Mouse (Mus musculus) spleen, postnatal 10 days (tissue): ENCODE data around the gene Ninj2.
A peak's percentile ranks its signal among the peaks of the same experiment; 100 is the strongest.
"Not testable (repeated sequence)": the region's sequence is repeated elsewhere in the genome, so short reads cannot be mapped to it uniquely, and the experiment has no call there.

Experiments
- DNase-seq, 2 experiments: peaks; one replicate each; pipeline ENCODE4 v3.0.0; 2021 to 2022; ENCODE audit warnings: low spot score in 2 of 2

Ninj2 gene

GRCm38 (mm10) chr6:120093100-120093499, at the start of gene Ninj2:
TSS of gene Ninj2 (plus strand) at chr6:120093350.
- no peak for DNase-seq

DNA sequence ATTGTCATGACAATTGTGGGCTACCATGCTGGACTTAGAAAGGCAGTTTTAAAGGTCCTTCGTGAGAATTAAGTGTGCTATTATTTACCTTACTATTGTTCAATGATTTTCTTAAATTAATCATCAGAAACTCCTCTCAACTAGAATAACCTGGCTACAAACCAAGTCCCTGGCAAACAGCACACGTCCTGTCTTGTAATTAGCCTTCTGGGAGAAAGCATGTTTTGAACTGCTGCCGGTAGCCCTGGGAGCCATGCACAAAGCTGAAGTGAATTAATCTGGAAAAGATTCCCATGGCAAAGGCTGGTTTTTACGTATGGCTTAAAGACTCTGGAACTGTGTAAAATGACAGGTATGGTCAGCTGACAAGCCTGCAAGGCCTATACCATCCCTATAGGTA, 47.7 kb upstream of the Ninj2 start:
- DNase-seq: no peak

GRCm38 (mm10) chr6:120047705-120048292, 45.4 kb upstream of the Ninj2 start:
- DNase-seq: no peak

DNA sequence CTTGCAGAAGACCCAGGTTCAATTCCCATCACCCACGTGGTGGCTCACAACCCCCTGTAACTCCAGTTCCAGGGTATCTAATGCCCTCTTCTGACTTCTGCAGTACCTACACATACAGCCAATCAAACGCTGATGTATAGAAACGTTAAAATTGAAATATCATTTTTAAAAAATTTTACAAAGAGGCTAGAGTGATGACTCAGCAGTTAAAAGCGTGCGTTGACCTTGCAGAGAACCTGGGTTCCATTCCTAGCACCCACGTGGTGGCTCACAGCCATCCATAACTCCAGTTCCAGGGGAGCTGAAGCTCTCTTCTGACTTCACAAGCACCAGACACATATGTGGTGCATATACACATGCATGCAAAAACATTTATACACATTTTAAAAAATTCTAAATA, 38.7 kb upstream of the Ninj2 start:
- DNase-seq: no peak

DNA sequence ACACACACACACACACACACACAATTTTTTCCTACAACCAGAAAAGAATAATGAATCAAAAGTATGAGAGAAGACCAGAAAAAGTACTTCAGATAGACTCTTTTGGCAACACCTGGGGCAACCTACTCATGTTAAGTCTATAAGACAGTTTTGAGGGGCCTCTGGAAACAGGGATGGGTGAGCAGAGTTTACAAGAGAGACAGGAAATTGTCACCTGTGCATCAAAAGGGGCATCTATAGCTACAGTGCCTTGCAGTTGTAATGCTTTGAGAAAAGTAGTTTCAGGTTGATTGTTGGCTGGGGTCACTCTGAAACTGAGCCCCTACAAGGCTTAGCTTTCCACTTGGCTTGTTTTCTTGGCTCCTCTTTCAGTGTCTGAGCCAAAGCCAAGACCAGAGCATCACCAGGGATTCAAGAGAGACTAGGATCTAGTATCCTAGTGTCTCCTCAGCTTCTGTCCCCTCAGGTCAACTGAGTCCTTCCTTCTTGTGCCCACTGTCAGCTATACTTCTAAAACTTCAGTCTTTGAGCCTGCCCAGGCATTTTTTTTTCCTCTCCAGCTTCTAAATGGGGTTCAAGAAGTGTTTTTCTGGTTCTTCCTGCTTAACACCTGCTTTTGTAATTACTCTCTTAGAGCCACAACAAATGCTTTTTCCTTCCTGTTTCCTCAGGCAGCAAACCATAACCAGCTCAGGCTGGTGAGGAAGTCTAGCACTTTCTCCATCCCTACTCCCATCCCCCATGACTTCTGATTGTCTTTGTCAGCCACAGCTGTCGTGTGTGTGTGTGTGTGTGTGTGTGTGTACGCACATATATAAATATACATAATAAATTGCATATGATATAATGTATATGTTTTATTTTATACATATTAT, 37.2 kb upstream of the Ninj2 start:
- no peak for DNase-seq

- DNase-seq: no peak
Measured at GRCm38 (mm10) chr6:120062934-120063333, 30.2 kb upstream of the Ninj2 start.

GRCm38 (mm10) chr6:120064627-120065026, 28.5 kb upstream of the Ninj2 start:
- no peak for DNase-seq

DNA sequence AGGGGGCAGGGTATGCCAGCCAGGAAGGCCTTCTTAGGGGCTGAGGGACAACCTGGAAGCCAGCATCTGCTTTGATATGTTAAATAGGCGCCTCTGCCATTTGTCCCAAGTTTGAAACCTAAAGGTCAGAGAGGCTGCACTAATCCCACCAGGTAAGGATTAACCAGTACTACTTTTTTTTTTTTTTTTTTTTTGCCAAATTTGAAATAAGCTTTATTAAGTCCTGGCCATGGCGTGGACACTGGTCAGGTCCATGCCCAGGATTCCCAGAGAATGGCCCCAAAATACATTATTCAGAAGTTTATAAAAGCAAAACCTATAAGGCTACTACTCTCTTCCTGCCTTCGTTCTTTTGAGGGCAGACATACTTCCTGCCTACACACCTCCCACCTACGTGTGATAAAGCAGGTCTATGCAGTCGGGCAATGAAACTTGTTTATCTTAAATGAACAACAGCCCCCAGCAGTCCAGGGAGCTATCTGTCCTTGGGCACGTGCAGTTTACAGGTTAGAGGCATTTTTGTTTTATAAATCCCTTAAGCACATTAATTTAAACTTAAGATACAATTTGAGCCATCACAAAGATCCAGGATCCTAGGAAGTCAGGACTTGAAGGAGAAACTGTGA, 27.5 kb upstream of the Ninj2 start:
- DNase-seq: no peak

- DNase-seq: no peak
Measured at GRCm38 (mm10) chr6:120069546-120069945, 23.6 kb upstream of the Ninj2 start.

DNA sequence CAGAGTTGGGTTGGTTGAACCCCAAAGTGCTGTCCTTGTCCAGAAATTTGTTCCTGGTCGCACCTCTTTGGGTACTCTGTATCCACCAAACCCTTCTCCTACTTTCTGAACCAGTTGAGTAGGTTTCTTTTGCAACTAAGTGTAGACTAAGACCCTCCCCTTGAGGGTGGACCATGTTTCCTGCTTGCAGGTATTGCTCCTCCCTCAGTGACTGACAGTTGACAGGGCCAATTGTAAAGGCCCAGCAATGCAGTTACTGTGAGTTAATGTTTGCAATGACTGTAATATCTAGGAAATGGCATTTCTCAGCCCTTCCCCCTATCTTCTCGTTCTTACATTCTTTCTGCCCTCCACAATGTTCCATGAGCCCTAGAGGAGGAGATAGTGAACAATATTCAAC, 20.5 kb upstream of the Ninj2 start:
- DNase-seq: no peak

DNA sequence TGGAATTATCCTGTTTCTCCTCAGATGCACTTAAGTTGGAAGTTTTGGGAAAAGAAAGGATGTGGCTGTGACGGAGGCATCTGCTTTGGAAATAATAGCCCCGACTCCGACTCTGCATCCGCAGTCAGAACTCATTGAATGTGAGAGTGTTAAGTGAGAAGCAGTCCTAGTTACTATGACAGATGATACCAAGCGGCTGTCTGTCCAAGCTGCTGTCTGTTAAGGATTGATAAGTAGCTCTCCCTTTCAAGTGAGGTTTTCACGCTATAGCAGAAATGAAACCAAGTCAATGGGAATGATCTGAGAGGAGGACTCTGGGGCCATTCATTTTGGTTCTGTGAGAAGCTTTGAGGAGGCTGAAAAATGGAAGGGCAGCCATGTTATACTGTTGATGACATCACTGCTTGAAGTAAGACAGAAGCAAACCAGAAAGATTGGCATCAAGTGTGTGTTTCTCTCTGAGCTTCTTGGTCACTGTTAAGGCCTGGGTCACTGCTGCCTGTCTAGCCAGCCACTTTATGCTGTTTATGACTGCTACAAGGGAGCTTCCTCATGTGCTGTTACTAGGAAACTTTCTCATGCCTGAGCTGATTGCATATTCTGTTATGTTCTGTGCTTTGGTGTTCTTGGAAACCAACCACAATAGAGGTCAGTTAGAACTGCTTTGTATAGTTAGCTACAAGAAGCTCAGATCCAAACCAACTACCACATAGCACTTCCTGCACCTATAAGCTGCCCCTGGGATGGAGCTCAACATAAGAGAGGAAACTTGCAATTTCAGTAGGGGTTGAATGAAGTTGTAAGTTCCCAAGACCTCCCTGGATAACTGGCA, 16.3 kb upstream of the Ninj2 start:
- DNase-seq: peak in 1 of 2 experiments; percentile 22

DNA sequence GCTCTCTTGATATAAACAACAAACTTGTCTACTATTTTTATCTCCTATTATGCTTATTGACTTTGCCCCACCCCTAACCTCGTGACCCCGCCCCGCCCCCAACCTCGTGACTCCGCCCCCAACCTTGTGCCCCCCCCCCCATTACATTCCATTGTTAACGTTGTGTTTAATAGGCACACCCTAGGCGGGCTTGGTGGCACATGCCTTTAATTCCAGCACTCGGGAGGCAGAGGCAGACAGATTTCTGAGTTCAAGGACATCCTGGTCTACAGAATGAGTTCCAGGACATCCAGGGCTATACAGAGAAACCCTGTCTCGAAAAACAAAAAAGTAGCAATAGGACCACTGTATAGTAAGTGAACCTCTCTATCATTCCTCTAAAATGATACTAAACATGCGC, 13.6 kb upstream of the Ninj2 start:
- no peak for DNase-seq

DNA sequence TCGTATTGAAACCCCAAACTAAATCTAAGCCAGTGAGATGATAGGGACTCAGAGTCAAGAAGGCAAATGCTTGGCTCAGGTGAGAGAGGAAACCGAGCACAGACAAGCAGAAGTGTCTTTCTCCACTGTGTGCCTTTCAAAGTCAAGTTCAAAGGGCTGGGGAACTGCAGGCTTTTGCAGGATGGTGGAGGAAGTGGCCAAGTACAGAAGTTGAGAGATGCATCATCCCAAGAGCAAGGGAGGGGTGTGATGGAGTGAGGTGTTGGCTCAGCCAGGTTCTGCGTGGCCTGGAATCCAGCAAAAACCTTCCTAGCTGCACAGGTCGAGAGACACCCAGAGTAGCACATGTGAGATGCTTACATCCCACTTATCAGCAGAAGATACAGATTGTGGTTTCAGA, 11.6 kb upstream of the Ninj2 start:
- no peak for DNase-seq

GRCm38 (mm10) chr6:120082251-120082950, 10.7 kb upstream of the Ninj2 start:
- no peak for DNase-seq

- no peak for DNase-seq
Measured at GRCm38 (mm10) chr6:120082951-120083411, 10.2 kb upstream of the Ninj2 start.

DNA sequence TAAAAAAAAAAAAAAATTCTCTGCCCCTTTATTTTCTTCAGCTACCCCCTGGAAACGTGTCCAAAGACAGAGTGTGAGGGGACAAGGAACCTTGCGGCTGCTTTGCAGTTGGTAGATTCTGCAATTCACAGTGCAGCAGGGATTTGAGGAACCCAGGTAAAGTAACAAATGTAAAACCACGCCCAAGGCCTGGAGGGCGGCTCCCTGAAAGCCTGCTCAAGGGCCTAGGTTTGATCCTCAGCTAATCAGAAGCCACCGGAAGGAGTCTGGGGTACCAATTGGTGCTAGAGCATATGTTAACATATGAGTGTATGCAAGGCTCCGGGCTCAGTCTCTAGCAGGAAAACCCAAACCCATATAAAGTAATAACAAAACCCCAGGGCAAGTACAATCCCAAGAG, 9.7 kb upstream of the Ninj2 start:
- no peak for DNase-seq

DNA sequence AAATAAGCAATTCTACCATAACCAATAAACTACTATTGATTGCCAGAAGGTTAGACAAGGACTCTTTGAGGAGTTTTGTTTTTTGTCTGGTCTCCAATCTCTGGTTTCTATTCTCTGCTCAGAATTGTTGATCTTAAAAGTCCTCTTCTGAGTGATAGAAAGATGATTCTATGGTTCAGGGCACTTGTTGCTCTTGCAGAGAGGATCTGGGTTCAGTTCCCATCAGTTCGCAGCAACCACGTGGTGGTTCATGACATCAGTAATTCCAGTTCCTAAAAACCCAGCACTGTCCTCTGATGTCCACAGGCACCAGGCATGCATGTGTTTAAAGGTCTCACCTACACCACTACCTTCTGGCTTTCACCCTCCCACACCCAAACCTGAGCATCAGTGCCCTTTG, 8.2 kb upstream of the Ninj2 start:
- no peak for DNase-seq

DNA sequence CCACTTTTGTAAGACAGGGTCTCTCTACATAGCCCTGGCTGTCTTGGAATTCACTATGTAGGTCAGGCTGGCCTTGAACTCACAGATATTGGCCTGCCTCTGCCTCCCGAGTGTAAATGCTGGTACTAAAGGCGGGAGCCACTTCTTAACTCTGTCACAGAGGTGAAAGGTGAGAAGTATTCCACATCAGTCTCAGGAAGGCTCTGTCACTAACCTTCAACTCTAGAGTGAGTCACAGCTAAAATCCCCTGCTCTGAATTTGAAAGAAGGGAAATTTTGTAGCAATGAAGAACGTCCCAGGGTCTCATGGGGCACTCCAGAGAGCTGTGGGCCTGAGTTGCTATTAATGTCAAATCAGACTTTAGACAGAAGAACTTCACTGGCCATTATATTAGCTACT, 7.3 kb upstream of the Ninj2 start:
- no peak for DNase-seq

GRCm38 (mm10) chr6:120087041-120087440, 6.1 kb upstream of the Ninj2 start:
- not testable (repeated sequence) for DNase-seq

DNA sequence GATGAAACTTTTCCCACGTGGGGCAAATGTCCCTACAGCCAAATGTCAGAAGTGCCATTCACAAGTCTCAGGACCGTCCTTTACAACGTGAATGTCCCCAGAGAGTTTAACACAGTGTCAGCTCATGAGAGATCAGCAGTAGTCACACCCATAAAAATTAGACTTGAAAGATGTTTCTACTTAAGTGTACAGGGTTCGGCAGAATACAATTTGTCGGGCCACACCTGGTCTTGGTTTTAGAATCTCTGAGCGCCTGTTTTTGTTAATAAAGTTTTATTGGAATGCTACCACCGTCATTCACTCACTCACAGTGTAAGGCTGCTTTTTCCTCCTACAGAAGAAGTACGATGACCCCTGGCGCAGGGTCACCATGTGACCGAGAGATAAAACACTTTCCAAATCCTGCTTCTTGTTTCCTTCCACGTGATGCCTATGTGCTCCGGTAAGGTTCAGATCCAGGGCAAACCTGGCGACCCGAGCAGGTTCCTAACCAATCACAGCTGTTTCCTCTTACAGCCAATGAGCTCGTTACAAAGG, 2.4 kb upstream of the Ninj2 start:
- no peak for DNase-seq

- no peak for DNase-seq
Measured at GRCm38 (mm10) chr6:120091956-120092355, 1.2 kb upstream of the Ninj2 start.
